Comparison of ENCODE assay signal across 26 mouse cellular contexts in genomic region chr10:93253156-93253555, GRCm38 (mm10).
"Had no signal": no experiment of that assay in that cellular context is flagged by ENCODE, and none has a peak within 500 bp of the region (broad histone marks: within the 10 kb centered on the region; RNA-seq: fewer than 3 reads in every experiment).

No protein-coding gene starts in this region.

- ATAC-seq: hindbrain, embryonic 16.5 days; inflammation-experienced regulatory T-cells, adult 6 months; intestine, embryonic 15.5 days; intestine, postnatal 0 days had no signal

- H3K9me3 ChIP-seq: heart, embryonic 13.5 days; heart, embryonic 15.5 days; hindbrain, embryonic 10.5 days; hindbrain, embryonic 12.5 days; intestine, embryonic 15.5 days; limb, embryonic 10.5 days; limb, embryonic 12.5 days; liver, embryonic 13.5 days; liver, embryonic 15.5 days had no signal

- H3K27ac ChIP-seq: gastrocnemius, adult 2 months; heart, embryonic 13.5 days; heart, embryonic 15.5 days; hindbrain, embryonic 10.5 days; hindbrain, embryonic 12.5 days; hindbrain, embryonic 14.5 days; intestine, embryonic 15.5 days; limb, embryonic 10.5 days; limb, embryonic 12.5 days; liver, embryonic 13.5 days; liver, embryonic 15.5 days had no signal

- H3K4me1 ChIP-seq: liver, embryonic 13.5 days had no signal

- H3K4me3 ChIP-seq: gastrocnemius, adult 2 months; heart, embryonic 13.5 days; heart, embryonic 15.5 days; hindbrain, embryonic 10.5 days; hindbrain, embryonic 12.5 days; intestine, embryonic 15.5 days; left cerebral cortex, adult 2 months; limb, embryonic 10.5 days; limb, embryonic 12.5 days; liver, embryonic 13.5 days; liver, embryonic 15.5 days had no signal

- H3K27me3 ChIP-seq: heart, embryonic 13.5 days; heart, embryonic 15.5 days; hindbrain, embryonic 12.5 days; intestine, embryonic 15.5 days; limb, embryonic 12.5 days; liver, embryonic 13.5 days; liver, embryonic 15.5 days had no signal

- DNase-seq: gastrocnemius, adult 2 months; gastrocnemius, postnatal 10 days; gastrocnemius, postnatal 25 days; heart, postnatal 14 days; heart, postnatal 36 days; kidney, adult 18-20 months; kidney, adult 8-10 months; kidney, postnatal 10 days; kidney, postnatal 25 days; kidney, postnatal 4 days; layer of hippocampus, adult 9-11 months; liver; liver, embryonic 13.5 days had no signal
